In genomic region chr10:125786880-125787337, GRCm38 (mm10) we compare ENCODE assay signal across 7 mouse cellular contexts.
DNase-seq lines count a peak whose midpoint lies in the region.

No protein-coding gene starts in this region.

- no peaks in the 10 kb centered on the region for H3K27me3 ChIP-seq in embryonic facial prominence, embryonic 10.5 days (replicated peaks; ENCODE audit: low read depth, poor library complexity, severe bottlenecking)
- H3K27me3 ChIP-seq in hindbrain, embryonic 10.5 days (ENCODE audit: insufficient read depth, poor library complexity, severe bottlenecking): no peaks in the 10 kb centered on the region; the same call in 1 of the 2 replicates

- H3K4me3 ChIP-seq in embryonic facial prominence, embryonic 10.5 days: peak overlapping the region; percentile 46
- peak overlapping the region; percentile 48 for H3K4me3 ChIP-seq in hindbrain, embryonic 10.5 days

- H3K4me1 ChIP-seq in embryonic facial prominence, embryonic 10.5 days: peaks cover 56% of the 10 kb centered on the region
- H3K4me1 ChIP-seq in hindbrain, embryonic 10.5 days (replicated peaks): peaks cover 31% of the 10 kb centered on the region

- 1% methylated on average over 17 of the region's 17 CpGs for WGBS in embryonic facial prominence, embryonic 10.5 days
- under 1% methylated on average over 17 of the region's 17 CpGs for WGBS in hindbrain, embryonic 10.5 days

- H3K36me3 ChIP-seq in embryonic facial prominence, embryonic 10.5 days (replicated peaks): no peaks in the 10 kb centered on the region; the same call in 1 of the 2 replicates
- H3K36me3 ChIP-seq in hindbrain, embryonic 10.5 days: no peaks in the 10 kb centered on the region

- H3K9me3 ChIP-seq in embryonic facial prominence, embryonic 10.5 days: no peaks in the 10 kb centered on the region
- H3K9me3 ChIP-seq in hindbrain, embryonic 10.5 days: no peaks in the 10 kb centered on the region

- peak; percentile 16 for DNase-seq in kidney, postnatal 14 days
- no peak for DNase-seq in kidney, adult 11 months
- DNase-seq in embryonic facial prominence, embryonic 10.5 days (ENCODE audit: low spot score): peak; percentile 95
- peak; percentile 82 for DNase-seq in hindbrain, embryonic 10.5 days (ENCODE audit: low spot score)
- peak; percentile 91 for DNase-seq in mesoderm, embryonic 11.5 days (ENCODE audit: low read depth, low spot score)
- DNase-seq in urinary bladder, postnatal 10 days (ENCODE audit: low spot score): no peak
- DNase-seq in layer of hippocampus, postnatal 25 days (ENCODE audit: extremely low spot score in 1 of 2, low spot score in 1 of 2): no peak

- peak overlapping the region; percentile 87 for H3K27ac ChIP-seq in embryonic facial prominence, embryonic 10.5 days (replicated peaks)
- H3K27ac ChIP-seq in hindbrain, embryonic 10.5 days: peak overlapping the region; percentile 86

Comparison
In these comparisons a context has a peak if more than half of its experiments do, and no peak if none do; other contexts are left out.
1. DNase-seq: peak in kidney, postnatal 14 days (single experiment), embryonic facial prominence, embryonic 10.5 days (single experiment), hindbrain, embryonic 10.5 days (single experiment) and mesoderm, embryonic 11.5 days (single experiment); none in kidney, adult 11 months (single experiment), urinary bladder, postnatal 10 days (single experiment) and layer of hippocampus, postnatal 25 days (0 of 2).